Mouse (Mus musculus): Measurements from ENCODE around the gene Ppp2r5e.

GRCm38 (mm10) chr12:75583776-75584175 is 12.3 kb downstream of the Ppp2r5e start:
- TF ChIP-seq CTCF (IDR thresholded peaks at IDR 0.05; ENCODE audit: low read depth, low read length), result no peak
- no peak for TF ChIP-seq POLR2A (IDR thresholded peaks at IDR 0.05; ENCODE audit: borderline replicate concordance, low read depth, low read length)
